Mouse (Mus musculus) stomach, embryonic 16.5 days (tissue): Measurements from ENCODE around the gene Rnf152. TPM values are rescaled to one million over a fixed set of nuclear protein-coding genes. Genes with fewer than 3 reads are reported as not detected.

Experiments
- ATAC-seq: fragments of 200-750 bp; cut with Nextera tagmentation; 2 replicates; pipeline ENCODE4 v1.8.0; 2017; ENCODE audit warnings: moderate number of reproducible peaks, moderate TSS enrichment; ENCODE audit not compliant: insufficient read depth, low FRiP score
- H3K27ac ChIP-seq: fragments of 300-500 bp; sonication (generic); 2 replicates; pipeline ENCODE4 v1.5.1; 2014; ENCODE audit warnings: low read length
- H3K27me3 ChIP-seq: fragments of 300-500 bp; sonication (generic); 2 replicates; pipeline ENCODE4 v1.6.1; 2014; ENCODE audit warnings: low read length, control low read depth, mixed read lengths; ENCODE audit not compliant: control insufficient read depth, insufficient read depth
- H3K36me3 ChIP-seq: fragments of 300-500 bp; sonication (generic); 2 replicates; pipeline ENCODE4 v1.6.1; 2014; ENCODE audit warnings: low read length; ENCODE audit not compliant: control insufficient read depth, insufficient read depth
- H3K4me1 ChIP-seq: fragments of 300-500 bp; sonication (generic); 2 replicates; pipeline ENCODE4 v1.6.1; 2014; ENCODE audit warnings: low read length, control low read depth, mixed read lengths; ENCODE audit not compliant: control insufficient read depth, insufficient read depth
- H3K4me2 ChIP-seq: fragments of 300-500 bp; sonication (generic); 2 replicates; pipeline ENCODE4 v1.6.1; 2014; ENCODE audit warnings: low read depth, low read length, mixed read lengths
- H3K4me3 ChIP-seq: fragments of 300-500 bp; sonication (generic); replicated peaks from 2 replicates; pipeline ENCODE4 v1.5.1; 2014; ENCODE audit warnings: mild to moderate bottlenecking, low read length
- H3K9ac ChIP-seq: fragments of 300-500 bp; sonication (generic); 2 replicates; pipeline ENCODE4 v1.6.1; 2014; ENCODE audit warnings: low read length
- H3K9me3 ChIP-seq: fragments of 300-500 bp; sonication (generic); replicated peaks from 2 replicates; pipeline ENCODE4 v1.6.1; 2016; ENCODE audit warnings: low read length, control low read depth; ENCODE audit not compliant: control insufficient read depth
- WGBS: fragments of 180-500 bp; shearing (Covaris S2); extraction: QIAGEN DNeasy Blood & Tissue Kit; methylation state at CpG from one replicate; pipeline ENCODE4 v1.1.7; 2014; 5-methylcytosine and 5-hydroxymethylcytosine counted together
- polyA plus RNA-seq: library from polyadenylated mRNA; unstranded; fragments of >200 nt; fragmentation: Nextera tagmentation; extraction: Ambion mirVana; gene quantifications from 2 replicates; pipeline ENCODE4 v1.2.1, GENCODE M21; 2015

The Rnf152 gene
- polyA plus RNA-seq, 1 experiment from 2014 or later: 1.7 TPM

GRCm38 (mm10) chr1:105287536-105287935 is 69.0 kb downstream of the Rnf152 start:
- WGBS: 60% methylated on average over 4 of the region's 4 CpGs
- no peaks in the 10 kb centered on the region for H3K9me3 ChIP-seq
- H3K36me3 ChIP-seq: no peaks in the 10 kb centered on the region
- H3K4me1 ChIP-seq: no peaks in the 10 kb centered on the region
- no peak overlapping the region for H3K4me3 ChIP-seq
- ATAC-seq: no peak
- no peak overlapping the region for H3K9ac ChIP-seq
- no peak overlapping the region for H3K4me2 ChIP-seq
- H3K27me3 ChIP-seq: no peaks in the 10 kb centered on the region
- no peak overlapping the region for H3K27ac ChIP-seq

GRCm38 (mm10) chr1:105286906-105287305 is 69.6 kb downstream of the Rnf152 start:
- 80% methylated on average over 5 of the region's 5 CpGs for WGBS
- Histone ChIP-seq H3K4me2 (no peak overlapping the region), H3K4me1 (no peaks in the 10 kb centered on the region), H3K9me3 (no peaks in the 10 kb centered on the region), H3K4me3 (no peak overlapping the region), H3K27ac (no peak overlapping the region), H3K9ac (no peak overlapping the region), H3K27me3 (no peaks in the 10 kb centered on the region), H3K36me3 (no peaks in the 10 kb centered on the region)
- no peak for ATAC-seq

GRCm38 (mm10) chr1:105285001-105285400 is 71.5 kb downstream of the Rnf152 start:
- no peak overlapping the region for H3K4me2 ChIP-seq
- H3K27ac ChIP-seq: no peak overlapping the region
- no peaks in the 10 kb centered on the region for H3K9me3 ChIP-seq
- H3K4me1 ChIP-seq: no peaks in the 10 kb centered on the region
- no peaks in the 10 kb centered on the region for H3K36me3 ChIP-seq
- no peak for ATAC-seq
- no peaks in the 10 kb centered on the region for H3K27me3 ChIP-seq
- no peak overlapping the region for H3K9ac ChIP-seq
- 88% methylated on average over 4 of the region's 4 CpGs for WGBS
- H3K4me3 ChIP-seq: no peak overlapping the region

GRCm38 (mm10) chr1:105284116-105284515 is 72.4 kb downstream of the Rnf152 start:
- Histone ChIP-seq H3K27ac (no peak overlapping the region), H3K4me2 (no peak overlapping the region), H3K9me3 (no peaks in the 10 kb centered on the region), H3K4me3 (no peak overlapping the region), H3K36me3 (no peaks in the 10 kb centered on the region), H3K4me1 (no peaks in the 10 kb centered on the region), H3K27me3 (no peaks in the 10 kb centered on the region), H3K9ac (no peak overlapping the region)
- WGBS: 73% methylated on average over 8 of the region's 8 CpGs
- no peak for ATAC-seq

GRCm38 (mm10) chr1:105281277-105281676 is 75.2 kb downstream of the Rnf152 start:
- no peak overlapping the region for H3K27ac ChIP-seq
- no peaks in the 10 kb centered on the region for H3K36me3 ChIP-seq
- H3K27me3 ChIP-seq: no peaks in the 10 kb centered on the region
- H3K9ac ChIP-seq: no peak overlapping the region
- no peak overlapping the region for H3K4me2 ChIP-seq
- no peaks in the 10 kb centered on the region for H3K4me1 ChIP-seq
- H3K4me3 ChIP-seq: no peak overlapping the region
- no peaks in the 10 kb centered on the region for H3K9me3 ChIP-seq
- ATAC-seq: no peak
- WGBS: 48% methylated on average over 3 of the region's 3 CpGs

GRCm38 (mm10) chr1:105280160-105280559 is 76.3 kb downstream of the Rnf152 start:
- no peak overlapping the region for H3K4me3 ChIP-seq
- no peak overlapping the region for H3K4me2 ChIP-seq
- no peak for ATAC-seq
- H3K36me3 ChIP-seq: no peaks in the 10 kb centered on the region
- H3K4me1 ChIP-seq: no peaks in the 10 kb centered on the region
- no peak overlapping the region for H3K9ac ChIP-seq
- H3K9me3 ChIP-seq: no peaks in the 10 kb centered on the region
- H3K27ac ChIP-seq: no peak overlapping the region
- H3K27me3 ChIP-seq: no peaks in the 10 kb centered on the region
- 76% methylated on average over 2 of the region's 2 CpGs for WGBS

GRCm38 (mm10) chr1:105274500-105275194 is 81.9 kb downstream of the Rnf152 start:
- no peak for ATAC-seq
- WGBS: 85% methylated on average over 3 of the region's 3 CpGs
- Histone ChIP-seq H3K4me2 (no peak overlapping the region), H3K27me3 (no peaks in the 10 kb centered on the region), H3K36me3 (no peaks in the 10 kb centered on the region), H3K9ac (no peak overlapping the region), H3K4me1 (no peaks in the 10 kb centered on the region), H3K4me3 (no peak overlapping the region), H3K27ac (no peak overlapping the region), H3K9me3 (no peaks in the 10 kb centered on the region)

- no peaks in the 10 kb centered on the region for H3K27me3 ChIP-seq
- H3K4me3 ChIP-seq: no peak overlapping the region
- H3K36me3 ChIP-seq: no peaks in the 10 kb centered on the region
- no peaks in the 10 kb centered on the region for H3K9me3 ChIP-seq
- H3K4me1 ChIP-seq: no peaks in the 10 kb centered on the region
- no peak overlapping the region for H3K4me2 ChIP-seq
- WGBS: 87% methylated on average over 10 of the region's 10 CpGs
- no peak for ATAC-seq
- no peak overlapping the region for H3K9ac ChIP-seq
- no peak overlapping the region for H3K27ac ChIP-seq
These were observed 85.4 kb downstream of the Rnf152 start for GRCm38 (mm10) chr1:105271104-105271503.

GRCm38 (mm10) chr1:105263283-105264033 is 93.1 kb downstream of the Rnf152 start:
- Histone ChIP-seq H3K27me3 (no peaks in the 10 kb centered on the region), H3K27ac (no peak overlapping the region), H3K9ac (no peak overlapping the region), H3K4me3 (no peak overlapping the region), H3K9me3 (no peaks in the 10 kb centered on the region), H3K4me1 (no peaks in the 10 kb centered on the region), H3K36me3 (no peaks in the 10 kb centered on the region), H3K4me2 (no peak overlapping the region)
- no peak for ATAC-seq
- WGBS: 77% methylated on average over 3 of the region's 3 CpGs
